Mouse (Mus musculus): ENCODE data around the gene D3Ertd254e. TPM values are rescaled to one million over a fixed set of nuclear protein-coding genes. Genes with fewer than 3 reads are reported as not detected.

The D3Ertd254e gene
- total RNA-seq (2023), result 1 to 10 TPM; 1.2 TPM

DNA sequence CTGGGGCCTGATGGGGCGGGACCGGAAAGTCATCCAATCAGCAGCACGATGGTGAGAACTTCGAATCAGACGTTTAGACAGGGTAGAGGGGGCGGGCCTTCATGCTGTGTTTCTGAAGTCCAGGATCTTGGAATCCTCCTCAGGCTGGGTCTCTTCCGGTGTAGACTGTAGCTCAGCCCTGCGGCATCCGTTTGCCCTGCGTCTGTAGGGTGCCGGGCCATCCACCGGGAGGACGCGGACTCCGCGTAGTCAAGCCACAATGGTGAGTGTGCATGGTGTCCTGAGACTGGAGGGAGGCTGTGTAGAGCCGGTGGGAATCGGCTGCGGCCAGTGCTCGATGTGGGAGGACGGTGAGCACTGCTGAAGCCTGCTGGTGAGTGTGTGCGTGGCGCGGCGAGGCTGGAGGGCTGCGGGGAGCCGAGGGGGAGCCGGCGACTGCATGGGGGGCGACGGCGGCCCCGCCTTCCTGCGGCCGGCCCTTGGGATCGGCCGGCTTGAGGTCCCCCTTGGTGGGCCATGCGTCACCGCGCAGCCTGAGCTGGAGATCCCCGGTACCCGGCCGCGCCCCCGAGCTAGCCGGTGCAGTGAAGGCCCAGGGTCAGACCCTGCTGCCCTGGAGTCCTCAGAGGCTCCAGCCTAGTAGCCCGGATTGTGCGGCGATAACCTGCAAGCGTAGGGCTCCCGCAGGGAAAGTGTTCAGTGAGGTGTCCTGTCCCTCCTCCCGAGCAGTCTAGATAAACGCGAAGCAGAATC lies at the start of gene D3Ertd254e:
TSS of gene D3Ertd254e (plus strand) at position 84 of the 753 bp plus-strand sequence.

Other genes starting within 250 kb of the D3Ertd254e start
- gene Dcun1d1, start 213.6 kb upstream of the D3Ertd254e start, total RNA-seq (2023), result 10 to 100 TPM; 62.2 to 62.8 TPM
- 1 to 10 TPM; 6.4 to 9.5 TPM for gene Mccc1, start 150.3 kb upstream of the D3Ertd254e start, total RNA-seq (2023)
- gene Ccdc144b, start 97.5 kb upstream of the D3Ertd254e start, total RNA-seq (2023), result not detected
- 10 to 100 TPM; 17.4 to 22.5 TPM for gene Acad9, start 85.0 kb upstream of the D3Ertd254e start, total RNA-seq (2023)
- gene Qrfpr, start 71.3 kb downstream of the D3Ertd254e start, total RNA-seq (2023), result not detected

Data from neutrophil, adult 83 days (primary cell).